Mouse (Mus musculus) thymus, adult 2 months (tissue): Measurements from ENCODE around the gene Agbl1.

Source experiments
- CTCF ChIP-seq: fragments of 200-500 bp; IDR thresholded peaks from 2 replicates; pipeline ENCODE4 v1.5.1; 2012; ENCODE audit warnings: mild to moderate bottlenecking, control low read depth, low read length, moderate library complexity, borderline replicate concordance; ENCODE audit not compliant: control insufficient read depth, poor library complexity, insufficient read depth; ENCODE audit errors: extremely low read depth
- POLR2A ChIP-seq: fragments of 200-500 bp; IDR thresholded peaks from 2 replicates; pipeline ENCODE4 v1.6.1; 2012; ENCODE audit warnings: mild to moderate bottlenecking, low read length, control low read depth, moderate library complexity; ENCODE audit not compliant: control insufficient read depth, poor library complexity, insufficient read depth; ENCODE audit errors: extremely low read depth

DNA sequence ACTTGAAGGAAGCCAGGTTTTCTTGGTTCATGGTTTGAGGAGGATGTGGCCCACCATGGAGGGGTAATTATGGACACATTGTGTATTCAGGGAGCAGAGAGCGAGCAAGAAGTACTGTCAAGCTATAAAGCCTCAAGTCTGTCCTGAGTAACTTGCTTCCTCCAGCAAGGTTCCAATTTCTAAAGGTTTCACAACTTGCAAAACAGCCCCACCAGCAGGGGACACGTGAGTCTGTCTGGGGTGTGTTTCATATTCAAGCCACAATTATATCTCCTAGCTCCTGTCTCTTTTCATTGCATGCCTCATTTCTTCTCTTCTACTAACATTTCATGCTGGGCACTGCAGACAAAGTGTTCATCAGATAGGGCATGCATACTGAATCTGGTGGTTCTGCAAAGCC, 53.1 kb downstream of the Agbl1 start:
- TF ChIP-seq CTCF (no peak), POLR2A (no peak)
